Mouse (Mus musculus): ENCODE data around the gene Hspa4. TPM values are rescaled to one million over a fixed set of nuclear protein-coding genes. Genes with fewer than 3 reads are reported as not detected.
A peak's percentile ranks its signal among the peaks of the same experiment; 100 is the strongest.

The Hspa4 gene
- total and polyA plus RNA-seq, 3 experiments = 209 to 907 (median 276) TPM

DNA sequence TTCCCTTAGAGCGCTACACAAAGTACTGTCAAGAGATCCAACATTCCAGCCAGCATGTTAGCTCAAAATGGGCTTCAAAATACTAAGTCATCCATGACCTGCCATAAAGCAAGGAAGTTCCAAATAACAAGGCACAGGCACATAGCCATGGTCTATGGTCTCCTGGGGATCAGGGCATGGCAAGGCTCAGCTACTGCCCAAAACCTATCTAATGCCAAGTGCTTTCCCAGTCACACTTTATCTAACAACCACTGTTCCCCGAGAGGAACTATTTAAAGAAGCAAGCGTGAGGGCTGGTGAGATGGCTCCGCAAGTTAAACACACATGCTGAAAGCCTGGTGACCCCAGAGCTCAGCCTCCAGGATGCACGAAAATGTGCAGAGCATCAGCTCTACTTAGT, 26.9 kb downstream of the Hspa4 start:
- peaks cover 9 to 12% of the 10 kb centered on the region in 2 experiments; a peak in 3 of 4 replicates for H3K4me1 ChIP-seq (ENCODE audit: control insufficient read depth in 1 of 2, insufficient read depth in 2 of 2, low read length in 2 of 2)
- peaks cover 2% of the 10 kb centered on the region for H3K79me2 ChIP-seq (ENCODE audit: control insufficient read depth, insufficient read depth, low read length, poor library complexity)
- no peak for DNase-seq (ENCODE audit: low read depth, low spot score)
- no peak overlapping the region for H3K27ac ChIP-seq (ENCODE audit: control insufficient read depth, low read depth, low read length)
- no peaks in the 10 kb centered on the region for H3K9me3 ChIP-seq (replicated peaks; ENCODE audit: insufficient read depth, low read length)
- H3K9ac ChIP-seq (ENCODE audit: control insufficient read depth, low read depth, low read length, poor library complexity, severe bottlenecking) = no peak overlapping the region
- no peak overlapping the region for H3K4me3 ChIP-seq (ENCODE audit: control insufficient read depth in 1 of 2, insufficient read depth in 1 of 2, low read depth in 2 of 2, low read length in 2 of 2)
- H3K27me3 ChIP-seq (ENCODE audit: control insufficient read depth in 1 of 2, insufficient read depth in 2 of 2, low read length in 2 of 2) = no peaks in the 10 kb centered on the region
- no peak for TF ChIP-seq TAL1 (IDR thresholded peaks at IDR 0.05; ENCODE audit: low read length)
- TF ChIP-seq EP300 (IDR thresholded peaks at IDR 0.05; ENCODE audit: low read depth in 1 of 2, low read length in 2 of 2) = no peak
- no peak for TF ChIP-seq GATA1 (IDR thresholded peaks at IDR 0.05; ENCODE audit: low read depth, low read length)
- no peak for TF ChIP-seq TBP (IDR thresholded peaks at IDR 0.05; ENCODE audit: low read depth, low read length)
- no peak for TF ChIP-seq TCF12 (IDR thresholded peaks at IDR 0.05; ENCODE audit: low read depth, low read length)
- TF ChIP-seq RAD21 (IDR thresholded peaks at IDR 0.05; ENCODE audit: low read depth, low read length) = no peak
- TF ChIP-seq POLR2AphosphoS2 (IDR thresholded peaks at IDR 0.05; ENCODE audit: low read length) = no peak
- no peak for TF ChIP-seq E2F4 (IDR thresholded peaks at IDR 0.05; ENCODE audit: borderline replicate concordance, low read depth, low read length)
- no peak for TF ChIP-seq UBTF (IDR thresholded peaks at IDR 0.05; ENCODE audit: borderline replicate concordance, insufficient read depth, low read depth, low read length)
- no peak for TF ChIP-seq GABPA (IDR thresholded peaks at IDR 0.05; ENCODE audit: low read depth, low read length)
- no peak for TF ChIP-seq NRF1 (IDR thresholded peaks at IDR 0.05; ENCODE audit: insufficient read depth, low read depth, low read length, poor library complexity, severe bottlenecking)
- TF ChIP-seq CHD2 (IDR thresholded peaks at IDR 0.05; ENCODE audit: low read length) = no peak
- TF ChIP-seq ETS1 (IDR thresholded peaks at IDR 0.05; ENCODE audit: low read depth, low read length) = no peak
- no peak for TF ChIP-seq SMC3 (IDR thresholded peaks at IDR 0.05; ENCODE audit: low read depth, low read length)
- H3K36me3 ChIP-seq (ENCODE audit: control insufficient read depth in 1 of 2, insufficient read depth in 2 of 2, low read length in 2 of 2) = peaks cover 30 to 80% of the 10 kb centered on the region in 2 experiments

DNA sequence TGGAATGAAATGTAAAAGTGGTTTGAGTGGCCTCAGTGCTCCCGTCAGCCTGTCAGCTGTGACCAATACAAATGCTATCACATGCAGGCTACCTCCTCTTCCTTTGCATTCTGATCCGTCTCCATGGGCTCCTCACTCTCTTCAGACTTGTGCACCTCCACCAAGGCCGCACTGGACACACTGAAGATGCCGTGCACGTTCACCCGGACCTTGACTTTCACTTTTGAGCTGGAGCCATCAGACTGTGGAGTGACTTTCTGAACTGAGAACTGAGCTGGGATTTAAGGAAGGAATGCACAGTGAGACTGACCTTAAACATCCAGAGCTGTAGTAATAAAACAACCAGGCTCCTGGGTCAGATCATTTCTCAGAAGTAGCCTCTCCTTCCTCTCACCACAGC, 30.7 kb downstream of the Hspa4 start:
- Histone ChIP-seq H3K27me3 (ENCODE audit: control insufficient read depth in 1 of 2, insufficient read depth in 2 of 2, low read length in 2 of 2) (no peaks in the 10 kb centered on the region), H3K9ac (ENCODE audit: control insufficient read depth, low read depth, low read length, poor library complexity, severe bottlenecking) (no peak overlapping the region), H3K27ac (ENCODE audit: control insufficient read depth, low read depth, low read length) (no peak overlapping the region), H3K36me3 (ENCODE audit: control insufficient read depth in 1 of 2, insufficient read depth in 2 of 2, low read length in 2 of 2) (peaks cover 4 to 76% of the 10 kb centered on the region in 2 experiments), H3K79me2 (ENCODE audit: control insufficient read depth, insufficient read depth, low read length, poor library complexity) (no peaks in the 10 kb centered on the region; the same call in 1 of the 2 replicates), H3K9me3 (replicated peaks; ENCODE audit: insufficient read depth, low read length) (no peaks in the 10 kb centered on the region), H3K4me3 (ENCODE audit: control insufficient read depth in 1 of 2, insufficient read depth in 1 of 2, low read depth in 2 of 2, low read length in 2 of 2) (no peak overlapping the region), H3K4me1 (ENCODE audit: control insufficient read depth in 1 of 2, insufficient read depth in 2 of 2, low read length in 2 of 2) (no peaks in the 10 kb centered on the region)
- no peak for TF ChIP-seq CHD1 (IDR thresholded peaks at IDR 0.05; ENCODE audit: low read depth, low read length)
- no peak for TF ChIP-seq TBP (IDR thresholded peaks at IDR 0.05; ENCODE audit: low read depth, low read length)
- TF ChIP-seq RAD21 (IDR thresholded peaks at IDR 0.05; ENCODE audit: low read depth, low read length) = no peak
- DNase-seq (ENCODE audit: low read depth, low spot score) = no peak

DNA sequence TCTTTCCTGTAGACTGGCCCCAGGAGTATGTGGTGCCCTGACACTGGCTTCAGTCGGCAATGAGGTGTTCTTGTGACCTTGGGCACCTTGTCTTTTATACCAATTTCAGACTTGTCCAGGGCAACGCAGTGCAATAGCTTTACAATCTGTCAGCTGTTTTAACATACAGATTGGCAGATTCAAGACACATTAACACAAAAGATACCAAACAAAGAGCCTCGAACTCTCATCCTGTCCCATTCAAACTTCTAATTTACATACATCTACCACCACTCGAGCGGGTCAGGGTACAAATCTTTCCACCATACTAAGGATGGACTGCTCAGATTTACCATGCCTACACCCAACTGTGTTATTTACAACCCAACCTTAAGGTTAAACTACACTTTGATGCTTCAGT, 39.7 kb downstream of the Hspa4 start:
- no peak overlapping the region for H3K9ac ChIP-seq (ENCODE audit: control insufficient read depth, low read depth, low read length, poor library complexity, severe bottlenecking)
- no peaks in the 10 kb centered on the region for H3K9me3 ChIP-seq (replicated peaks; ENCODE audit: insufficient read depth, low read length)
- no peak for DNase-seq (ENCODE audit: low read depth, low spot score)
- no peak overlapping the region for H3K27ac ChIP-seq (ENCODE audit: control insufficient read depth, low read depth, low read length)
- no peaks in the 10 kb centered on the region for H3K79me2 ChIP-seq (ENCODE audit: control insufficient read depth, insufficient read depth, low read length, poor library complexity)
- H3K4me1 ChIP-seq (ENCODE audit: control insufficient read depth in 1 of 2, insufficient read depth in 2 of 2, low read length in 2 of 2) = no peaks in the 10 kb centered on the region
- peaks cover 2 to 33% of the 10 kb centered on the region in 2 experiments; a peak in 3 of 4 replicates for H3K36me3 ChIP-seq (ENCODE audit: control insufficient read depth in 1 of 2, insufficient read depth in 2 of 2, low read length in 2 of 2)
- H3K4me3 ChIP-seq (ENCODE audit: control insufficient read depth in 1 of 2, insufficient read depth in 1 of 2, low read depth in 2 of 2, low read length in 2 of 2) = no peak overlapping the region
- no peaks in the 10 kb centered on the region for H3K27me3 ChIP-seq (ENCODE audit: control insufficient read depth in 1 of 2, insufficient read depth in 2 of 2, low read length in 2 of 2)
- TF ChIP-seq POLR2AphosphoS2 (IDR thresholded peaks at IDR 0.05; ENCODE audit: low read length) = peak; percentile 63; the same call in 1 of the 2 replicates
- no peak for TF ChIP-seq MYC (IDR thresholded peaks at IDR 0.05; ENCODE audit: low read depth, low read length)
- TF ChIP-seq MAFK (IDR thresholded peaks at IDR 0.05; ENCODE audit: borderline replicate concordance, low read depth, low read length) = no peak
